Mouse (Mus musculus) heart, adult 2 months (tissue): ENCODE data around the gene Atp2a1. TPM values are rescaled to one million over a fixed set of nuclear protein-coding genes. Genes with fewer than 3 reads are reported as not detected.
"Not testable (repeated sequence)": the region's sequence is repeated elsewhere in the genome, so short reads cannot be mapped to it uniquely, and the experiment has no call there.

Source experiments
- DNase-seq, 2 experiments: peaks; one replicate each; pipeline ENCODE4 v3.0.0; 2021
- H3K27ac ChIP-seq: fragments of 200-600 bp; 2 replicates; pipeline ENCODE4 v1.8.1; 2022
- H3K27me3 ChIP-seq: fragments of 200-500 bp; 2 replicates; pipeline ENCODE4 v1.6.1; 2012; ENCODE audit warnings: mild to moderate bottlenecking, low read length, inconsistent platforms, mixed read lengths; ENCODE audit not compliant: control insufficient read depth, insufficient read depth
- H3K36me3 ChIP-seq: fragments of 200-500 bp; 2 replicates; pipeline ENCODE4 v1.6.1; 2012; ENCODE audit warnings: low read length, inconsistent platforms; ENCODE audit not compliant: control insufficient read depth, insufficient read depth
- H3K4me1 ChIP-seq: fragments of 200-500 bp; 2 replicates; pipeline ENCODE4 v1.6.1; 2011; ENCODE audit warnings: low read length; ENCODE audit not compliant: control insufficient read depth, insufficient read depth
- H3K4me3 ChIP-seq: fragments of 200-600 bp; 2 replicates; pipeline ENCODE4 v1.8.1; 2022
- H3K79me2 ChIP-seq: fragments of 200-500 bp; replicated peaks from 2 replicates; pipeline ENCODE4 v1.6.1; 2012; ENCODE audit warnings: mild to moderate bottlenecking, inconsistent platforms, low read length, moderate library complexity, mixed read lengths; ENCODE audit not compliant: control insufficient read depth, insufficient read depth
- H3K9ac ChIP-seq: fragments of 200-500 bp; 2 replicates; pipeline ENCODE4 v1.6.1; 2012; ENCODE audit warnings: low read depth, mild to moderate bottlenecking, control low read depth, inconsistent platforms, low read length, mixed read lengths
- CTCF ChIP-seq: fragments of 200-600 bp; IDR thresholded peaks from 2 replicates; pipeline ENCODE4 v1.8.1; 2022; ENCODE audit warnings: antibody characterized with exemption, mild to moderate bottlenecking, moderate library complexity
- EP300 ChIP-seq: fragments of 200-500 bp; IDR thresholded peaks from 2 replicates; pipeline ENCODE4 v1.6.1; 2011; ENCODE audit warnings: low read depth, low read length, control low read depth; ENCODE audit not compliant: insufficient read depth
- POLR2A ChIP-seq: fragments of 200-500 bp; IDR thresholded peaks from 2 replicates; pipeline ENCODE4 v1.6.1; 2011; ENCODE audit warnings: mild to moderate bottlenecking, low read depth, low read length, control low read depth; ENCODE audit not compliant: insufficient read depth
- WGBS: fragments of 180-500 bp; shearing (Covaris S2); methylation state at CpG from one replicate; pipeline ENCODE4 v1.1.7; 2018; 5-methylcytosine and 5-hydroxymethylcytosine counted together
- intact Hi-C: fragments of 180-260 bp; cut with DNase I; formaldehyde crosslinking; loops from one replicate; pipeline ENCODE4 v1.15.1; 2025
- polyA plus RNA-seq: library from polyadenylated mRNA; depleted of rRNA; stranded (reverse); fragments of >200 nt; gene quantifications from 2 replicates; pipeline ENCODE4 v1.2.3, GENCODE M21; 2012
- total RNA-seq, 2 experiments: library from RNA; stranded (reverse); gene quantifications; 2 replicates each; pipeline ENCODE4 v1.2.3; 2021

Atp2a1 gene
- total and polyA plus RNA-seq, 3 experiments = 1.1 to 6.6 (median 1.3) TPM

DNA sequence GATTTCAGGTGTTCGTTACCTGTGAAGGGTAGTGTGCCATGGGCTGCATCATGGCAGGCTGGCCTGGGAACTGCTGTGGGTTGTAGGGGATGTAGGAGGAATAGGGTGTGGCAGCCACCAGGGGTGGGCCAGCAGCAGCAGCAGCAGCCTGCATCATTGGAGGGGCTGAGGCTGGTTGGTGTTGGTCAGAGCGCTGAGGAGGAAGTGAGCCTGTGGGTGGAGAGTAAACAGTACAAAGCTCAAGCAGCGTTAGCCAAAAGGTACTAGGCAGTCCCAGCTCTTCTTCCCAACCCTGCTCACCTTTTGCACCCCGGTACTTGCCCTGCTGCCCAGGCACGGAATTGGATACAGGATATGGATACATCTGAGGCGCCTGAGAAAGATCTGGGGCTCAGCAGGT lies 31.2 kb upstream of the Atp2a1 start:
- Histone ChIP-seq H3K4me3 (no peak overlapping the region), H3K4me1 (no peaks in the 10 kb centered on the region), H3K9ac (no peak overlapping the region), H3K27me3 (no peaks in the 10 kb centered on the region), H3K79me2 (no peaks in the 10 kb centered on the region), H3K36me3 (peaks cover 2% of the 10 kb centered on the region), H3K27ac (no peak overlapping the region)
- WGBS = 86% methylated on average over 6 of the region's 6 CpGs
- DNase-seq = no peak
- intact Hi-C loops = no loop called here
- TF ChIP-seq EP300 (no peak), CTCF (no peak), POLR2A (no peak)

GRCm38 (mm10) chr7:126491973-126492372 lies 29.1 kb upstream of the Atp2a1 start:
- TF ChIP-seq POLR2A = no peak
- TF ChIP-seq EP300 = no peak
- no peak for TF ChIP-seq CTCF
- no peak overlapping the region for H3K27ac ChIP-seq
- 59% methylated on average over 11 of the region's 11 CpGs for WGBS

GRCm38 (mm10) chr7:126491005-126491404 lies 28.1 kb upstream of the Atp2a1 start:
- Histone ChIP-seq H3K4me1 (no peaks in the 10 kb centered on the region), H3K4me3 (no peak overlapping the region), H3K9ac (no peak overlapping the region), H3K27ac (no peak overlapping the region), H3K36me3 (no peaks in the 10 kb centered on the region; the same call in 1 of the 2 replicates), H3K79me2 (no peaks in the 10 kb centered on the region), H3K27me3 (no peaks in the 10 kb centered on the region)
- DNase-seq = no peak
- intact Hi-C loops = no loop called here
- TF ChIP-seq CTCF (no peak), POLR2A (no peak), EP300 (no peak)
- 63% methylated on average over 1 of the region's 1 CpGs for WGBS

More at GRCm38 (mm10) chr7:126491973-126492372, 29.1 kb upstream of the Atp2a1 start:
- Histone ChIP-seq H3K9ac (no peak overlapping the region), H3K36me3 (no peaks in the 10 kb centered on the region; the same call in 1 of the 2 replicates), H3K4me3 (no peak overlapping the region), H3K27me3 (no peaks in the 10 kb centered on the region), H3K4me1 (no peaks in the 10 kb centered on the region), H3K79me2 (no peaks in the 10 kb centered on the region)
- DNase-seq = no peak
- intact Hi-C loops = no loop called here

GRCm38 (mm10) chr7:126487617-126488385 lies 24.9 kb upstream of the Atp2a1 start:
- not testable (repeated sequence) for H3K27me3 ChIP-seq, DNase-seq, H3K36me3 ChIP-seq, H3K4me1 ChIP-seq, H3K79me2 ChIP-seq
- Histone ChIP-seq H3K4me3 (peak overlapping the region; percentile 99), H3K27ac (peak overlapping the region; percentile 88), H3K9ac (peak overlapping the region; percentile 94)
- intact Hi-C loops = loop anchor here (1.0 to 5.0 kb wide), 2 partner anchors 14 to 210 kb away; partner anchors contain the start of genes Bola2 and Slx1b
- 6% methylated on average over 25 of the region's 25 CpGs for WGBS

GRCm38 (mm10) chr7:126487052-126487483 lies 24.2 kb upstream of the Atp2a1 start, which contains the start of gene Tufm:
Gene Tufm, plus strand, starts transcription at chr7:126487361.
- Histone ChIP-seq H3K27me3 (no peaks in the 10 kb centered on the region), H3K9ac (peak within 1 kb of the TSS; percentile 94), H3K27ac (peak within 1 kb of the TSS; percentile 88), H3K4me3 (peak within 1 kb of the TSS; percentile 99), H3K4me1 (no peaks in the 10 kb centered on the region), H3K36me3 (no peaks in the 10 kb centered on the region), H3K79me2 (no peaks in the 10 kb centered on the region)
- TF ChIP-seq CTCF = peak; percentile 74
- TF ChIP-seq EP300 = peak; percentile 83; the same call in 1 of the 2 replicates
- peak; percentile 64 for TF ChIP-seq POLR2A
- peak; percentile 92 to 97 for DNase-seq
- WGBS = under 1% methylated on average over 32 of the region's 32 CpGs
- intact Hi-C loops = loop anchor here (5.0 kb wide), 1 partner anchor 210 kb away; the partner anchor contains the start of genes Bola2 and Slx1b

- no peaks in the 10 kb centered on the region for H3K79me2 ChIP-seq
- intact Hi-C loops = loop anchor here (5.0 kb wide), 2 partner anchors 85 to 155 kb away; partner anchors contain the start of gene Nfatc2ip
- under 1% methylated on average over 23 of the region's 23 CpGs for WGBS
- no peaks in the 10 kb centered on the region for H3K4me1 ChIP-seq
- peak overlapping the region; percentile 65 for H3K27ac ChIP-seq
- no peaks in the 10 kb centered on the region for H3K27me3 ChIP-seq
- DNase-seq = peak; percentile 85 to 91
- H3K4me3 ChIP-seq = peak overlapping the region; percentile 53
- H3K9ac ChIP-seq = peak overlapping the region; percentile 41
- peak; percentile 16; the same call in 1 of the 2 replicates for TF ChIP-seq CTCF
- TF ChIP-seq POLR2A = peak; percentile 75
- TF ChIP-seq EP300 = no peak
- H3K36me3 ChIP-seq = no peaks in the 10 kb centered on the region
Observed at GRCm38 (mm10) chr7:126482392-126482871, 19.5 kb upstream of the Atp2a1 start.
